Mouse (Mus musculus) heart, embryonic 15.5 days (tissue): ENCODE results near the gene Ntrk3. TPM values are rescaled to one million over a fixed set of nuclear protein-coding genes. Genes with fewer than 3 reads are reported as not detected.

ENCODE experiments used
- ATAC-seq: fragments of 200-750 bp; cut with Nextera tagmentation; replicated peaks from 2 replicates; pipeline ENCODE4 v1.8.0; 2017; ENCODE audit warnings: low read depth, moderate TSS enrichment; ENCODE audit not compliant: insufficient number of reproducible peaks, insufficient read depth, low FRiP score
- H3K27ac ChIP-seq: fragments of 300-500 bp; sonication (generic); 2 replicates; pipeline ENCODE4 v1.5.1; 2015; ENCODE audit warnings: mild to moderate bottlenecking, inconsistent platforms
- H3K27me3 ChIP-seq: fragments of 300-500 bp; sonication (generic); 2 replicates; pipeline ENCODE4 v1.6.1; 2015; ENCODE audit warnings: inconsistent platforms
- H3K36me3 ChIP-seq: fragments of 300-500 bp; sonication (generic); 2 replicates; pipeline ENCODE4 v1.6.1; 2015; ENCODE audit warnings: mild to moderate bottlenecking, inconsistent platforms
- H3K4me1 ChIP-seq: fragments of 300-500 bp; sonication (generic); replicated peaks from 2 replicates; pipeline ENCODE4 v1.6.1; 2015; ENCODE audit warnings: inconsistent platforms
- H3K4me2 ChIP-seq: fragments of 300-500 bp; sonication (generic); 2 replicates; pipeline ENCODE4 v1.6.1; 2015; ENCODE audit warnings: inconsistent platforms, mild to moderate bottlenecking, moderate library complexity
- H3K4me3 ChIP-seq: fragments of 300-500 bp; sonication (generic); 2 replicates; pipeline ENCODE4 v1.5.1; 2015; ENCODE audit warnings: mild to moderate bottlenecking, inconsistent platforms
- H3K9ac ChIP-seq: fragments of 300-500 bp; sonication (generic); 2 replicates; pipeline ENCODE4 v1.6.1; 2015; ENCODE audit warnings: mild to moderate bottlenecking, inconsistent platforms
- H3K9me3 ChIP-seq: fragments of 300-500 bp; sonication (generic); replicated peaks from 2 replicates; pipeline ENCODE4 v1.6.1; 2016; ENCODE audit warnings: inconsistent platforms
- WGBS: fragments of 180-500 bp; shearing (Covaris S2); methylation state at CpG from one replicate; pipeline ENCODE4 v1.1.7; 2015; ENCODE audit warnings: mixed read lengths; 5-methylcytosine and 5-hydroxymethylcytosine counted together
- polyA plus RNA-seq: library from polyadenylated mRNA; unstranded; fragments of >200 nt; fragmentation: Nextera tagmentation; extraction: Ambion mirVana; gene quantifications from 2 replicates; pipeline ENCODE4 v1.2.1, GENCODE M21; 2015

Ntrk3 gene
- polyA plus RNA-seq, 1 experiment from 2014 or later = 1.6 TPM

GRCm38 (mm10) chr7:78384111-78384510, 353.7 kb downstream of the Ntrk3 start:
- no peaks in the 10 kb centered on the region for H3K9me3 ChIP-seq
- H3K9ac ChIP-seq = no peak overlapping the region
- no peak overlapping the region for H3K4me3 ChIP-seq
- H3K27me3 ChIP-seq = no peaks in the 10 kb centered on the region
- H3K36me3 ChIP-seq = no peaks in the 10 kb centered on the region
- no peak for ATAC-seq
- no peak overlapping the region for H3K27ac ChIP-seq
- no peak overlapping the region for H3K4me2 ChIP-seq
- no peaks in the 10 kb centered on the region for H3K4me1 ChIP-seq

GRCm38 (mm10) chr7:78382126-78382525, 355.7 kb downstream of the Ntrk3 start:
- WGBS = 24% methylated on average over 1 of the region's 1 CpGs

GRCm38 (mm10) chr7:78379784-78380183, 358.0 kb downstream of the Ntrk3 start:
- Histone ChIP-seq H3K36me3 (no peaks in the 10 kb centered on the region), H3K4me3 (no peak overlapping the region), H3K9me3 (no peaks in the 10 kb centered on the region), H3K4me2 (no peak overlapping the region), H3K27me3 (no peaks in the 10 kb centered on the region), H3K4me1 (no peaks in the 10 kb centered on the region), H3K9ac (no peak overlapping the region), H3K27ac (no peak overlapping the region)
- ATAC-seq = no peak
- WGBS = 66% methylated on average over 5 of the region's 5 CpGs

More at GRCm38 (mm10) chr7:78382126-78382525, 355.7 kb downstream of the Ntrk3 start:
- Histone ChIP-seq H3K27ac (no peak overlapping the region), H3K27me3 (no peaks in the 10 kb centered on the region), H3K9me3 (no peaks in the 10 kb centered on the region), H3K4me3 (no peak overlapping the region), H3K9ac (no peak overlapping the region), H3K36me3 (no peaks in the 10 kb centered on the region), H3K4me2 (no peak overlapping the region), H3K4me1 (no peaks in the 10 kb centered on the region)
- ATAC-seq = no peak

GRCm38 (mm10) chr7:78378306-78378705, 359.5 kb downstream of the Ntrk3 start:
- H3K36me3 ChIP-seq = no peaks in the 10 kb centered on the region
- H3K4me1 ChIP-seq = no peaks in the 10 kb centered on the region
- 76% methylated on average over 2 of the region's 2 CpGs for WGBS
- no peaks in the 10 kb centered on the region for H3K27me3 ChIP-seq
- H3K27ac ChIP-seq = no peak overlapping the region
- no peak overlapping the region for H3K4me2 ChIP-seq
- no peak overlapping the region for H3K4me3 ChIP-seq
- no peaks in the 10 kb centered on the region for H3K9me3 ChIP-seq
- no peak for ATAC-seq
- no peak overlapping the region for H3K9ac ChIP-seq

GRCm38 (mm10) chr7:78376875-78377274, 360.9 kb downstream of the Ntrk3 start:
- Histone ChIP-seq H3K4me3 (no peak overlapping the region), H3K4me1 (no peaks in the 10 kb centered on the region), H3K27me3 (no peaks in the 10 kb centered on the region), H3K9me3 (no peaks in the 10 kb centered on the region), H3K36me3 (no peaks in the 10 kb centered on the region), H3K4me2 (no peak overlapping the region), H3K9ac (no peak overlapping the region), H3K27ac (no peak overlapping the region)
- 50% methylated on average over 4 of the region's 4 CpGs for WGBS
- ATAC-seq = no peak

- Histone ChIP-seq H3K9ac (no peak overlapping the region), H3K4me3 (no peak overlapping the region), H3K36me3 (no peaks in the 10 kb centered on the region), H3K27me3 (no peaks in the 10 kb centered on the region), H3K4me1 (no peaks in the 10 kb centered on the region), H3K27ac (no peak overlapping the region), H3K4me2 (no peak overlapping the region), H3K9me3 (no peaks in the 10 kb centered on the region)
- no peak for ATAC-seq
- WGBS = 61% methylated on average over 8 of the region's 8 CpGs
These were observed 376.2 kb downstream of the Ntrk3 start for GRCm38 (mm10) chr7:78361341-78362309.

- no peaks in the 10 kb centered on the region for H3K27me3 ChIP-seq
- ATAC-seq = no peak
- no peaks in the 10 kb centered on the region for H3K4me1 ChIP-seq
- no peak overlapping the region for H3K9ac ChIP-seq
- WGBS = 79% methylated on average over 5 of the region's 5 CpGs
- no peak overlapping the region for H3K4me2 ChIP-seq
- H3K9me3 ChIP-seq = no peaks in the 10 kb centered on the region
- no peak overlapping the region for H3K4me3 ChIP-seq
- no peaks in the 10 kb centered on the region for H3K36me3 ChIP-seq
- no peak overlapping the region for H3K27ac ChIP-seq
These were observed 390.3 kb downstream of the Ntrk3 start for GRCm38 (mm10) chr7:78347464-78347863.

GRCm38 (mm10) chr7:78333422-78333821, 404.4 kb downstream of the Ntrk3 start:
- no peak overlapping the region for H3K9ac ChIP-seq
- no peaks in the 10 kb centered on the region for H3K36me3 ChIP-seq
- no peak for ATAC-seq

GRCm38 (mm10) chr7:78328301-78328700, 409.5 kb downstream of the Ntrk3 start:
- Histone ChIP-seq H3K27ac (no peak overlapping the region), H3K27me3 (no peaks in the 10 kb centered on the region)
- 75% methylated on average over 2 of the region's 2 CpGs for WGBS

More at GRCm38 (mm10) chr7:78333422-78333821, 404.4 kb downstream of the Ntrk3 start:
- no peak overlapping the region for H3K4me3 ChIP-seq
- no peak overlapping the region for H3K4me2 ChIP-seq
- no peaks in the 10 kb centered on the region for H3K27me3 ChIP-seq
- no peaks in the 10 kb centered on the region for H3K4me1 ChIP-seq
- no peak overlapping the region for H3K27ac ChIP-seq
- H3K9me3 ChIP-seq = no peaks in the 10 kb centered on the region

GRCm38 (mm10) chr7:78326185-78326584, 411.6 kb downstream of the Ntrk3 start:
- no peak overlapping the region for H3K9ac ChIP-seq

More at GRCm38 (mm10) chr7:78328301-78328700, 409.5 kb downstream of the Ntrk3 start:
- Histone ChIP-seq H3K4me1 (no peaks in the 10 kb centered on the region), H3K4me3 (no peak overlapping the region), H3K9ac (no peak overlapping the region), H3K9me3 (no peaks in the 10 kb centered on the region), H3K36me3 (no peaks in the 10 kb centered on the region), H3K4me2 (no peak overlapping the region)
- no peak for ATAC-seq

GRCm38 (mm10) chr7:78318640-78319039, 419.2 kb downstream of the Ntrk3 start:
- Histone ChIP-seq H3K4me1 (no peaks in the 10 kb centered on the region), H3K9ac (no peak overlapping the region), H3K9me3 (no peaks in the 10 kb centered on the region), H3K4me3 (no peak overlapping the region), H3K36me3 (no peaks in the 10 kb centered on the region), H3K4me2 (no peak overlapping the region), H3K27ac (no peak overlapping the region), H3K27me3 (no peaks in the 10 kb centered on the region)
- WGBS = 77% methylated on average over 4 of the region's 4 CpGs
- ATAC-seq = no peak

More at GRCm38 (mm10) chr7:78326185-78326584, 411.6 kb downstream of the Ntrk3 start:
- Histone ChIP-seq H3K9me3 (no peaks in the 10 kb centered on the region), H3K27ac (no peak overlapping the region), H3K4me2 (no peak overlapping the region), H3K27me3 (no peaks in the 10 kb centered on the region), H3K4me1 (no peaks in the 10 kb centered on the region), H3K4me3 (no peak overlapping the region), H3K36me3 (no peaks in the 10 kb centered on the region)
- no peak for ATAC-seq
- 81% methylated on average over 3 of the region's 3 CpGs for WGBS

- Histone ChIP-seq H3K9ac (no peak overlapping the region), H3K4me3 (no peak overlapping the region), H3K4me2 (no peak overlapping the region), H3K36me3 (no peaks in the 10 kb centered on the region), H3K9me3 (0 out of 2 replicates have a peak, but pooled peaks cover 6% of the 10 kb centered on the region), H3K4me1 (no peaks in the 10 kb centered on the region), H3K27ac (no peak overlapping the region), H3K27me3 (no peaks in the 10 kb centered on the region)
- no peak for ATAC-seq
- 78% methylated on average over 1 of the region's 1 CpGs for WGBS
These were observed 432.0 kb downstream of the Ntrk3 start for GRCm38 (mm10) chr7:78305770-78306169.
